Mouse (Mus musculus) forebrain, embryonic 14.5 days (tissue): ENCODE measurements around the gene Plekha4. TPM values are rescaled to one million over a fixed set of nuclear protein-coding genes. Genes with fewer than 3 reads are reported as not detected.

Experiments
- ATAC-seq: fragments of 200-750 bp; cut with Nextera tagmentation; 2 replicates; pipeline ENCODE4 v1.8.0; 2017; ENCODE audit warnings: mild to moderate bottlenecking, moderate library complexity
- DNase-seq: peaks from one replicate; pipeline ENCODE4 v3.0.0-alpha.2; 2015; ENCODE audit warnings: low spot score
- H3K27ac ChIP-seq: fragments of 300-500 bp; sonication (generic); 2 replicates; pipeline ENCODE4 v1.5.1; 2014; ENCODE audit warnings: low read depth, mild to moderate bottlenecking, control low read depth, low read length, moderate library complexity
- H3K27me3 ChIP-seq: fragments of 300-500 bp; sonication (generic); replicated peaks from 2 replicates; pipeline ENCODE4 v1.6.1; 2014; ENCODE audit warnings: low read length, control low read depth, mixed read lengths; ENCODE audit not compliant: control insufficient read depth, insufficient read depth
- H3K36me3 ChIP-seq: fragments of 300-500 bp; sonication (generic); 2 replicates; pipeline ENCODE4 v1.6.1; 2014; ENCODE audit warnings: low read length, control low read depth; ENCODE audit not compliant: control insufficient read depth, insufficient read depth
- H3K4me1 ChIP-seq: fragments of 300-500 bp; sonication (generic); 2 replicates; pipeline ENCODE4 v1.6.1; 2014; ENCODE audit warnings: antibody characterized with exemption, low read length, control low read depth; ENCODE audit not compliant: control insufficient read depth, insufficient read depth
- H3K4me2 ChIP-seq: fragments of 300-500 bp; sonication (generic); 2 replicates; pipeline ENCODE4 v1.6.1; 2014; ENCODE audit warnings: mild to moderate bottlenecking, control low read depth, low read length
- H3K4me3 ChIP-seq: fragments of 300-500 bp; sonication (generic); 2 replicates; pipeline ENCODE4 v1.5.1; 2014; ENCODE audit warnings: low read depth, low read length, control low read depth
- H3K9ac ChIP-seq: fragments of 300-500 bp; sonication (generic); 2 replicates; pipeline ENCODE4 v1.6.1; 2014; ENCODE audit warnings: mild to moderate bottlenecking, low read length, control low read depth, moderate library complexity
- H3K9me3 ChIP-seq: fragments of 300-500 bp; sonication (generic); replicated peaks from 2 replicates; pipeline ENCODE4 v1.6.1; 2016; ENCODE audit warnings: low read length, control low read depth, mixed read lengths; ENCODE audit not compliant: control insufficient read depth
- WGBS: fragments of 180-500 bp; shearing (Covaris S2); extraction: QIAGEN DNeasy Blood & Tissue Kit; methylation state at CpG from one replicate; pipeline ENCODE4 v1.1.7; 2014; 5-methylcytosine and 5-hydroxymethylcytosine counted together
- polyA plus RNA-seq: library from polyadenylated mRNA; unstranded; fragments of >200 nt; fragmentation: Nextera tagmentation; extraction: Ambion mirVana; gene quantifications from 2 replicates; pipeline ENCODE4 v1.2.1, GENCODE M21; 2014

Gene Plekha4
- polyA plus RNA-seq, 1 experiment from 2014 or later: 0.76 TPM

DNA sequence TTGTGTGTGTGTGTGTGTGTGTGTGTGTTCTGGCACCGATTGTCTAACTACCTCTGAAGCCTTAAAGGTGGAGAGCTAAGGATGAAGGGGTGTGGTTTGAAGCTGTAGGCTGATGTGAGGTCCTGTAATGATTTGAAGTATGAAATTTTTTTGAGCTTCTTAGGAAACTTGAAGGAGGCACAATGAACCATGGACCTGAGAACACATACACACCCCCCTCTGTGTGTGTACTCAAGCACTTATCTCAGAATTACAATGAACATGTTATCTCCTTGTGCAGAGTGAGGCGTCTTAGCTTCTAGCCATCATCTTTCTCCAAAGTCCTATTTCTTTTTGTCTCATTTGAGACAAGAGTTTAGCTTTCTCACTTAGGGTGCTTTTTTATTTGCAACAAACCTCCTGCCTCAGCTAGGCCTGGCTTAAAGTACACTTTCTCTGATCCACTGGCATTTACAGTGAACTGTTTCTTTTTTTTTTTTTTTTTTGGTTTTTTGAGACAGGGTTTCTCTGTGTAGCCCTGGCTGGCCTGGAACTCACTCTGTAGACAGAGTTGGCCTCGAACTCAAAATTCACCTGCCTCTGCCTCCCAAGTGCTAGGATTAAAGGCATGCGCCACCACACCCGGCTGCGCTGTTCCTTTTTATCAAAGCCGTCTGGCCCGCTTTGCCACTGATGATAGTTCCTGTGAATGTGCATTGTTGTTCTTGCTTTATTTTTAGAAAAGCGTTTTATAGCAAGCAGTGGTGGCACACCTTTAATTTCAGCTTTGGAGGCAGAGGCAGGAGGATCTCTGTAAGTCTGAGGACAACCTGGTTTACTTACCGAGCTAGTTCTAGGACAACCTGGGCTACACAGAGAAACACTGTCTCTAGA lies 42.7 kb downstream of the Plekha4 start:
- no peaks in the 10 kb centered on the region for H3K9me3 ChIP-seq
- peak overlapping the region; percentile 68; the same call in 1 of the 2 replicates for H3K27ac ChIP-seq
- WGBS: 79% methylated on average over 10 of the region's 10 CpGs
- no peaks in the 10 kb centered on the region for H3K27me3 ChIP-seq
- H3K9ac ChIP-seq: peak overlapping the region; percentile 10; the same call in 1 of the 2 replicates
- H3K36me3 ChIP-seq: no peaks in the 10 kb centered on the region
- H3K4me1 ChIP-seq: peaks cover 9% of the 10 kb centered on the region; the same call in 1 of the 2 replicates
- ATAC-seq (no peak), DNase-seq (no peak)
- peak overlapping the region; percentile 34 for H3K4me3 ChIP-seq
- H3K4me2 ChIP-seq: peak overlapping the region; percentile 73

DNA sequence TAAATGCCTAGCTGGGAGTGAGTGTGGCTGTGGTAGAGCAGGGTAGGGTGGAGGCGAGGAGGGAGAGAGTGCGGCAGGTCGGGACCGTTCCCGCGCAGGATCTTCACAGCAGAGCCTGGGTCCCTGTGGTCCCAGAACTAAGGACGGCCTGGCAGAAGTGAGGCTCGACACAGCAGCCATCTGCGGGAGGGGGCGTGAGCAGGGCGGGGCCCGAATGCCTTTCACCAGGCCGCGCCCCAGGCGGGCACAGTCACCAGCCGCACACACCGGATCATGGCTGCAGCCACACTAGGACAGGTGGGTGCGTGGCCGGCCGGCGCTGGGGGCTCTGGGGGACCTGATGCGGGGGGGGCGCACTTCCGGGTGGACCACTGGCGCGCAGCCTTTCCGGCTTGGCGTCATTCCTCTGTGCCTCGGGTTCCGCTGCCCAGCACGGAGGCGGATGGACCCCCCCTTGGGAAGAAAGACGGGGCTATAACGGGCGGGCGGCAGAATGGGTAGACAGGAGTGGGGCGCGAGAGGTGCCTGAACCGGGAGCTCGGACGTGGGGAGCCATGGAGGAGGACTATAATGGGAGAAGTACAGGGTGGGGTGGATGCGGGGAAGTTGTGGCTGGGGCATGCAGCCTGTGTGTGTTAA lies 44.1 kb downstream of the Plekha4 start, which contains the start of gene Bcat2:
TSS of gene Bcat2 (plus strand) at position 51 of the 639 bp plus-strand sequence.
- no peaks in the 10 kb centered on the region for H3K36me3 ChIP-seq
- H3K4me3 ChIP-seq: peak within 1 kb of the TSS; percentile 62
- DNase-seq (peak; percentile 75), ATAC-seq (peak; percentile 74)
- peak within 1 kb of the TSS; percentile 72 for H3K4me2 ChIP-seq
- H3K27me3 ChIP-seq: no peaks in the 10 kb centered on the region
- peak within 1 kb of the TSS; percentile 81 for H3K27ac ChIP-seq
- under 1% methylated on average over 42 of the region's 42 CpGs for WGBS
- H3K4me1 ChIP-seq: peaks cover 9% of the 10 kb centered on the region; the same call in 1 of the 2 replicates
- peak within 1 kb of the TSS; percentile 93 for H3K9ac ChIP-seq
- no peaks in the 10 kb centered on the region for H3K9me3 ChIP-seq

DNA sequence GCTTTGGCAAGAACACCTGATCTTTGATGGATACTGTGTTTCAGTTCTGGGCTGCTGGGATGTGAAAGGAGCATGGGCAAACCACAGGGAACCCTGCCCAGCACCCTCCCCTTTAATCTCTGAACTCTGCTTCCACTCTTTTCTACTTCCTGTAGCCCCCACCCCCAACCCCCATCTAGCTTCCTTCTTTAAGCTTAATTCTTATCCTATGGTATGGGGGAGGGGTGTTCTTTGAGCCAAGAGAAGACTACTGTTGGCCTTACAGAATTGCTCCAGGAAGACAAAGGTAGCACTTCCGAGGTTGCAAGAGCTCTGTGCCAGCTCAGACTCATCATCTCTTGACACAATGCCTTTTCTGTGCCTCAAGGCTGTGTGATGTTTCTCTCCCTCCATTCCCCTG lies 45.8 kb downstream of the Plekha4 start:
- Histone ChIP-seq H3K9me3 (no peaks in the 10 kb centered on the region), H3K27ac (no peak overlapping the region), H3K36me3 (peaks cover 9% of the 10 kb centered on the region), H3K4me2 (no peak overlapping the region), H3K4me1 (peaks cover 9% of the 10 kb centered on the region; the same call in 1 of the 2 replicates), H3K9ac (no peak overlapping the region), H3K4me3 (no peak overlapping the region), H3K27me3 (no peaks in the 10 kb centered on the region)
- no peak for ATAC-seq
- 62% methylated on average over 1 of the region's 1 CpGs for WGBS
- no peak for DNase-seq

DNA sequence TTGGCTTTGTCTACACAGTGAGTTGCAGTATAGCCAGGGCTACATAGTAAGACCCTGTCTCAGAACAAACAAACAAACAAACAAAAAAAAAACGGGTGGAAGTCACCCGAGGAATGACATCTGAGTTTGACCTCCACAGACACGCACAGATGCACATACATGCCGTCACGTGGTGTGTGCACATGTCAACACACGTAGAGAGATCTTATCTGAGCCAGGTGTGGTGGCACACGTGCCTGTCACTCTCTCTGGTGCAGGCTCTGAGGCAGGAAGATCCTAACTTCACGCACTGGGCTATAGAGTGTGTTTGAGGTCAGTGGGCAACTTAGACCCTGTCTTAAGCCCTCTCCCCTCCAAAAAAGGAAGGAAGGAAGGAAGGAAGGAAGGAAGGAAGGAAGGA lies 47.8 kb downstream of the Plekha4 start:
- Histone ChIP-seq H3K27ac (no peak overlapping the region), H3K36me3 (peaks cover 9% of the 10 kb centered on the region), H3K27me3 (no peaks in the 10 kb centered on the region), H3K4me2 (no peak overlapping the region), H3K9me3 (no peaks in the 10 kb centered on the region), H3K4me3 (no peak overlapping the region), H3K9ac (no peak overlapping the region), H3K4me1 (peaks cover 9% of the 10 kb centered on the region; the same call in 1 of the 2 replicates)
- 87% methylated on average over 8 of the region's 8 CpGs for WGBS
- no peak for ATAC-seq
- no peak for DNase-seq

DNA sequence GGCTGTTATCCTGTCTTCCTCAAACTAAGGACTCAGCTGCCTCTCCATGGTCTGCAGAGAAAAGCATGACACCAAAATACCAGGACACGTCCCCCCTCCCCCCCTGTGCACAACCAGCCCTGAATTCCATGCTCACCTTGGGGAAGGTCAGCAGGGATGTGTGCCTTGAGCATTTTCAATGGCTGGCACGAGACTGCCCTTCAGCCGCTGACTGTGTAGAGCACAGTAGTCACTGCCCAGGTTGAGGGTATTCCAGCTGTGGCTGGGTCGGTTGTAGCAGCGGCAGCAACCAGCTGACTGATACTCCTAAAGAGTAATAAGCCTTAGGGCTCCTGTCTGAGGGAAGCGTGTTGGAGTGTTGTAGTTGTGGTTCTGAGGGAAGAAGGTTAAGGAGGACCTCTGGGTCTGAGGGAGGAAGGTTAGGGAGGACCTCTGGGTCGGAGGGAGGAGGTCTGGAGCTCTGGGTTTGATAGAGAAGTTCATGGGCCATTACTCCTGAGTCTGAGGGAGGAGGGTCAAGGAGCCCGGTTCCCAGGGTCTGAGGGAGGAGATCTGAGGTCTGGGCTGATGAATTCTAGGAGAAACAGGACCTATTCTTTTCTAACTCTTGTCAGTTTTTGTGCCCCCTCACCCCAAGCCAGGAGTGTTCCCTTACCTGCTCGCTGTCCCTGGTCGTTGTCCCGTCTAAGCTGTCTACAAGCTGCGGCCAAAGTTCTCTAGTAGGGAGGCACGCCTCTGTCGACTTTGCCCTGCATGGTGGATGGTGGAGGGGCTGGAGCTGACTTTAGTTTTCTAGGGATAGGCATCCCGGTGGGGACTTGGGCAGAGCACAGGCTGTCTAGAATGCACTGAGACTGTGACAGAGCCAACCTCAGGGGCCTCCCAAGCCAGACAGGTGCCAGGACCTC lies 48.6 kb downstream of the Plekha4 start:
- Histone ChIP-seq H3K4me2 (no peak overlapping the region), H3K9me3 (no peaks in the 10 kb centered on the region), H3K9ac (no peak overlapping the region), H3K4me3 (no peak overlapping the region), H3K27ac (no peak overlapping the region), H3K27me3 (no peaks in the 10 kb centered on the region), H3K4me1 (peaks cover 9% of the 10 kb centered on the region; the same call in 1 of the 2 replicates), H3K36me3 (peaks cover 9% of the 10 kb centered on the region)
- ATAC-seq: no peak
- WGBS: 89% methylated on average over 15 of the region's 15 CpGs
- no peak for DNase-seq

DNA sequence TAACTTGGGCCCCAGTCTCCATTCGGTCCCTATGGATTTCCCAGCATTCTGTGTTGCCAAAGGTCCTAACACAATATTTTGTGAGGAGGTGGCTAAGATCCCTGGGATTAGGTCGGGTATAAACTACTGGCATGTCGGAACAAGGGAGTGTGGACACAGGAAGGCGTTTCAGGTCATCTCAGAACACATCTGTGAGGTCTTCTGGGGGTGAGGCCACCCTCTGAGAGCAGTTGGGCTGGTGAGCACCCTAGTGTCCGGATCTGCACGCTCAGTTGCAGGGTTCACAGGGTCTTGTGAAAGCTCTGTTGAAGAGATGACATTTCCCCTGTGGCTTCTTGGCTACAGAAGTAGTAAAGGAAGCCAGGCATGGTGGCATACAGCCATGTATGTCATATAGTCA lies 59.8 kb downstream of the Plekha4 start:
- H3K4me3 ChIP-seq: no peak overlapping the region
- peaks cover 12% of the 10 kb centered on the region for H3K36me3 ChIP-seq
- H3K9me3 ChIP-seq: no peaks in the 10 kb centered on the region
- H3K4me1 ChIP-seq: no peaks in the 10 kb centered on the region
- H3K9ac ChIP-seq: no peak overlapping the region
- H3K27ac ChIP-seq: no peak overlapping the region
- no peaks in the 10 kb centered on the region for H3K27me3 ChIP-seq
- ATAC-seq: no peak
- DNase-seq: no peak
- no peak overlapping the region for H3K4me2 ChIP-seq
- 89% methylated on average over 6 of the region's 6 CpGs for WGBS

DNA sequence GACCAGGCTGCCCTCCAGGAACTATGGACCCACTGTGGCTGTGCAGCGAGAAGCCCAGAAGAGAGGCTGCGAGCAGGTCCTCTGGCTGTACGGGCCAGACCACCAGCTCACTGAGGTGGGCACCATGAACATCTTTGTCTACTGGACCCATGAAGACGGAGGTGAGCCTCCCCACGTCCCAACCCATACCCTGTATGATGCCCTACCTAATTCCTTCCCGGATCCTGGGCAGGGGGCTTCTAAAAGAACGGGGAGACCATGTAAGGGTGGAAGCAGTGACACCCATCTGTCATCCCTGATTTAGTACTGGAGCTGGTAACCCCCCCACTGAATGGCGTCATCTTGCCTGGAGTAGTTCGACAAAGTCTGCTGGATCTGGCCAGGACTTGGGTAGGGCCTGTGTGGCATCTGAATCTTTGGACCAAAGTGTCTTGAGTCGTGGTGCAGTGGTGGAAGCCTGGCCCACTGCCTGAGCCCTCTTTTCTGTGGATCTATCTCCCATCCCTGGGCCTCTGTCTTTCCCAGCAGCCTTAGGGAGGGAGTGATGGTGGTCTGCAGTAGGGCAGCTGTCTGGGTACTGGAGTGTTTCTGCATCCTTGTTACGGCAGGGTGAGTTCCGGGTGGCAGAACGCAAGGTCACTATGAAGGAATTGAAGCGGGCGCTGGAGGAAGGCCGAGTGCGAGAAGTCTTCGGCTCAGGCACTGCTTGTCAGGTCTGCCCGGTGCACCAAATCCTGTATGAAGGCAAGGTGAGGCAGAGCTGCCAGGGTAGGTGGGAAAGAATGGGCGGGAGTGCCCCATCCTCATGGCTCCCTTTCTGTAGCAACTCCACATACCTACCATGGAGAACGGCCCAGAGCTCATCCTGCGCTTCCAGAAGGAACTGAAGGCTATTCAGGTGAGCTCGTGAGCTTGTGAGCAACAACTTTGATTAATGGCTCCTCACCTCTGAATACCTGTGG lies 61.8 kb downstream of the Plekha4 start:
- ATAC-seq (no peak), DNase-seq (no peak)
- Histone ChIP-seq H3K4me2 (no peak overlapping the region), H3K4me1 (no peaks in the 10 kb centered on the region), H3K27me3 (no peaks in the 10 kb centered on the region), H3K9ac (no peak overlapping the region), H3K27ac (no peak overlapping the region), H3K36me3 (peaks cover 10% of the 10 kb centered on the region), H3K9me3 (no peaks in the 10 kb centered on the region), H3K4me3 (no peak overlapping the region)
- WGBS: 93% methylated on average over 23 of the region's 23 CpGs
